ENCODE assay signal across 8 mouse cellular contexts in the genomic region with DNA sequence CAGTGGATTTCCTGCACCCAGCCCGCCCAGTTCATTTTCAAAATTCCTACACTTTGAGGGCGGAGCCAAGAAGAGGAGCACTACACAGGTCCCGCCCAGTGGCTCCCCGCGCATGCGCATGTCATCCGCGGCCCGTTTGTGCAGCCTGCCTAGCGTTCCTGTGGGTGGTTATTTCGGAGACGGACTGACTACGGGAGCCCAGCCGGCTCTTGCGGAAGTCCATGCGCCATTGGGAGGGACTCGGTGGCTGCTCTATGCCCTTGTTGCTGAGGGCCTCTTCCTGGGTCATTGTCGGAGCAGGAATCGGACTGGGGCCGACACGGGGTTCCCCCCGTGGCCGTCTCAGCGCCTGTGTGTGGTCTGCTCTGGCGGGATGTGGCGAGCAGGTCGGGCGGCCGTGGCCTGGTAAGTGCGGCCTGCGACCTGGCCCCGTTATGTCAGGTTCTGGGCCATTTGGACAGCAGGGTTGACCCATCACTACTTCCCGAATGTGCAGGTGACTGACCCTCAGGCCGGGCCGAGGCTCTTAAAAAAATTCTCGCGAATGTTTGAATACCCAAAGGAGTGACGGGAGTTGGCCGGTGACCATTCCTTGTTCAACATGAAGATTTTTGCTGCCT. TPM values are rescaled to one million over a fixed set of nuclear protein-coding genes. Genes with fewer than 3 reads are reported as not detected.
DNase-seq lines count a peak whose midpoint lies in the region; ATAC-seq and TF ChIP-seq lines count a peak whose summit lies in the region.

Opa1 (plus strand) TSS at position 168 of the 620 bp plus-strand sequence.

- no peaks in the 10 kb centered on the region for H3K9me3 ChIP-seq in E14TG2a.4 (ENCODE audit: low read length)
- H3K9me3 ChIP-seq in forebrain, embryonic 12.5 days: no peaks in the 10 kb centered on the region
- H3K9me3 ChIP-seq in heart, postnatal 0 days (replicated peaks; ENCODE audit: control insufficient read depth, low read length): no peaks in the 10 kb centered on the region
- no peaks in the 10 kb centered on the region for H3K9me3 ChIP-seq in liver, embryonic 16.5 days (replicated peaks; ENCODE audit: control insufficient read depth, low read length)
- H3K9me3 ChIP-seq in neural tube, embryonic 13.5 days: no peaks in the 10 kb centered on the region

- peak; percentile 44; the same call in 1 of the 2 replicates for TF ChIP-seq EP300 in heart, postnatal 0 days (IDR thresholded peaks at IDR 0.05; ENCODE audit: low read depth)

- peak within 1 kb of the TSS; percentile 90 for H3K9ac ChIP-seq in forebrain, embryonic 12.5 days
- H3K9ac ChIP-seq in heart, postnatal 0 days (replicated peaks; ENCODE audit: low read depth, low read length): peak within 1 kb of the TSS; percentile 90
- H3K9ac ChIP-seq in liver, embryonic 16.5 days (ENCODE audit: low read depth, low read length): peak within 1 kb of the TSS; percentile 89
- H3K9ac ChIP-seq in neural tube, embryonic 13.5 days: peak within 1 kb of the TSS; percentile 87

- H3K4me1 ChIP-seq in E14TG2a.4 (replicated peaks; ENCODE audit: low read depth, low read length): peaks cover 10% of the 10 kb centered on the region
- peaks cover 12% of the 10 kb centered on the region for H3K4me1 ChIP-seq in forebrain, embryonic 12.5 days
- H3K4me1 ChIP-seq in heart, postnatal 0 days (ENCODE audit: control insufficient read depth, insufficient read depth): peaks cover 9% of the 10 kb centered on the region
- peaks cover 4% of the 10 kb centered on the region for H3K4me1 ChIP-seq in liver, embryonic 16.5 days (ENCODE audit: control insufficient read depth, low read depth, low read length)
- H3K4me1 ChIP-seq in neural tube, embryonic 13.5 days (replicated peaks): peaks cover 17% of the 10 kb centered on the region
- no peaks in the 10 kb centered on the region for H3K4me1 ChIP-seq in testis, adult 2 months (ENCODE audit: control insufficient read depth, insufficient read depth, low read length)

- no peaks in the 10 kb centered on the region for H3K27me3 ChIP-seq in E14TG2a.4 (ENCODE audit: insufficient read depth, low read length)
- no peaks in the 10 kb centered on the region for H3K27me3 ChIP-seq in forebrain, embryonic 12.5 days
- no peaks in the 10 kb centered on the region for H3K27me3 ChIP-seq in heart, postnatal 0 days (ENCODE audit: control insufficient read depth, insufficient read depth, low read length)
- no peaks in the 10 kb centered on the region for H3K27me3 ChIP-seq in liver, embryonic 16.5 days (ENCODE audit: control insufficient read depth, insufficient read depth, low read depth, low read length)
- no peaks in the 10 kb centered on the region for H3K27me3 ChIP-seq in neural tube, embryonic 13.5 days
- no peaks in the 10 kb centered on the region for H3K27me3 ChIP-seq in testis, adult 2 months (ENCODE audit: control insufficient read depth, insufficient read depth, low read length)

- DNase-seq in c-Kit-positive CD71-positive TER-119-positive erythroid progenitor cells, embryonic 14.5 days (ENCODE audit: low spot score): peak; percentile 95
- peak; percentile 86 for DNase-seq in heart, postnatal 0 days (ENCODE audit: low spot score)
- DNase-seq in kidney, postnatal 4 days: peak; percentile 95 to 97

- TF ChIP-seq POLR2A in testis, adult 2 months (IDR thresholded peaks at IDR 0.05; ENCODE audit: control insufficient read depth, low read depth, low read length): peak; percentile 85

- peak within 1 kb of the TSS; percentile 50; the same call in 1 of the 2 replicates for H3K27ac ChIP-seq in forebrain, embryonic 12.5 days
- H3K27ac ChIP-seq in heart, postnatal 0 days (ENCODE audit: low read depth): peak within 1 kb of the TSS; percentile 80
- 0 out of 2 replicates have a peak within 1 kb of the TSS, but pooled peaks have one; percentile 37 for H3K27ac ChIP-seq in liver, embryonic 16.5 days (ENCODE audit: low read length)
- H3K27ac ChIP-seq in neural tube, embryonic 13.5 days (replicated peaks): no peak within 1 kb of the TSS
- H3K27ac ChIP-seq in testis, adult 2 months (ENCODE audit: control insufficient read depth, insufficient read depth, low read depth, low read length): peak within 1 kb of the TSS; percentile 67; the same call in 1 of the 2 replicates

- WGBS in forebrain, embryonic 12.5 days: under 1% methylated on average over 39 of the region's 39 CpGs
- under 1% methylated on average over 39 of the region's 39 CpGs for WGBS in heart, postnatal 0 days
- WGBS in liver, embryonic 16.5 days (ENCODE audit: insufficient replicate concordance): under 1% methylated on average over 39 of the region's 39 CpGs
- under 1% methylated on average over 39 of the region's 39 CpGs for WGBS in neural tube, embryonic 13.5 days

- H3K4me3 ChIP-seq in E14TG2a.4 (replicated peaks; ENCODE audit: low read length): peak within 1 kb of the TSS; percentile 98
- peak within 1 kb of the TSS; percentile 91 for H3K4me3 ChIP-seq in forebrain, embryonic 12.5 days (replicated peaks)
- peak within 1 kb of the TSS; percentile 96 for H3K4me3 ChIP-seq in heart, postnatal 0 days (ENCODE audit: low read depth, low read length)
- H3K4me3 ChIP-seq in liver, embryonic 16.5 days (ENCODE audit: low read depth, low read length): peak within 1 kb of the TSS; percentile 94
- peak within 1 kb of the TSS; percentile 85 for H3K4me3 ChIP-seq in neural tube, embryonic 13.5 days
- peak within 1 kb of the TSS; percentile 98 for H3K4me3 ChIP-seq in testis, adult 2 months (ENCODE audit: control insufficient read depth, low read depth, low read length)

- no peaks in the 10 kb centered on the region for H3K36me3 ChIP-seq in E14TG2a.4 (ENCODE audit: insufficient read depth, low read length)
- H3K36me3 ChIP-seq in forebrain, embryonic 12.5 days (replicated peaks): no peaks in the 10 kb centered on the region
- no peaks in the 10 kb centered on the region for H3K36me3 ChIP-seq in heart, postnatal 0 days (replicated peaks; ENCODE audit: control insufficient read depth, insufficient read depth, low read length)
- no peaks in the 10 kb centered on the region for H3K36me3 ChIP-seq in liver, embryonic 16.5 days (ENCODE audit: control insufficient read depth, insufficient read depth)
- H3K36me3 ChIP-seq in neural tube, embryonic 13.5 days: no peaks in the 10 kb centered on the region
- no peaks in the 10 kb centered on the region for H3K36me3 ChIP-seq in testis, adult 2 months (ENCODE audit: control insufficient read depth, insufficient read depth, low read length)

- ATAC-seq in forebrain, embryonic 12.5 days (ENCODE audit: low FRiP score): peak; percentile 98
- peak; percentile 99 for ATAC-seq in heart, postnatal 0 days (ENCODE audit: insufficient read depth, low read depth)
- ATAC-seq in liver, embryonic 16.5 days (ENCODE audit: low read depth): peak; percentile 100
- ATAC-seq in neural tube, embryonic 13.5 days (ENCODE audit: low read depth): peak; percentile 98

- TF ChIP-seq CTCF in E14TG2a.4 (conservative IDR thresholded peaks at IDR 0.05; ENCODE audit: low read length): no peak
- no peak for TF ChIP-seq CTCF in heart, postnatal 0 days (IDR thresholded peaks at IDR 0.05; ENCODE audit: low read depth)
- TF ChIP-seq CTCF in testis, adult 2 months (IDR thresholded peaks at IDR 0.05; ENCODE audit: control insufficient read depth, insufficient read depth, insufficient replicate concordance, low read depth, low read length): no peak

- peak within 1 kb of the TSS; percentile 92 for H3K4me2 ChIP-seq in forebrain, embryonic 12.5 days
- H3K4me2 ChIP-seq in heart, postnatal 0 days (ENCODE audit: low read depth, low read length): peak within 1 kb of the TSS; percentile 90
- H3K4me2 ChIP-seq in liver, embryonic 16.5 days (ENCODE audit: low read depth, low read length): peak within 1 kb of the TSS; percentile 79
- peak within 1 kb of the TSS; percentile 71 for H3K4me2 ChIP-seq in neural tube, embryonic 13.5 days

RNA-seq across cellular contexts. Expression of gene Opa1, which starts in this region (rescaled TPM):
- polyA plus RNA-seq in forebrain, embryonic 12.5 days (2016; fragmentation: Nextera tagmentation; extraction: Ambion mirVana): 47.7 and 52.7 TPM in 2 replicates
- total RNA-seq in heart, postnatal 0 days (2014; rRNA removed; ENCODE audit: low replicate concordance): 64.1 and 69.2 TPM in 2 replicates
- polyA plus RNA-seq in heart, postnatal 0 days (2015; fragmentation: Nextera tagmentation; extraction: Ambion mirVana): 42.6 and 48.4 TPM in 2 replicates
- polyA plus RNA-seq in liver, embryonic 16.5 days (2015; fragmentation: Nextera tagmentation; extraction: Ambion mirVana): 16.2 and 18.0 TPM in 2 replicates
- polyA plus RNA-seq in neural tube, embryonic 13.5 days (2015; fragmentation: Nextera tagmentation; extraction: Ambion mirVana): 38.2 and 39.8 TPM in 2 replicates
- polyA plus RNA-seq in testis, adult 2 months (2012; rRNA removed): 7.2 and 7.9 TPM in 2 replicates
